ENCODE assay signal across 14 mouse cellular contexts in the genomic region with DNA sequence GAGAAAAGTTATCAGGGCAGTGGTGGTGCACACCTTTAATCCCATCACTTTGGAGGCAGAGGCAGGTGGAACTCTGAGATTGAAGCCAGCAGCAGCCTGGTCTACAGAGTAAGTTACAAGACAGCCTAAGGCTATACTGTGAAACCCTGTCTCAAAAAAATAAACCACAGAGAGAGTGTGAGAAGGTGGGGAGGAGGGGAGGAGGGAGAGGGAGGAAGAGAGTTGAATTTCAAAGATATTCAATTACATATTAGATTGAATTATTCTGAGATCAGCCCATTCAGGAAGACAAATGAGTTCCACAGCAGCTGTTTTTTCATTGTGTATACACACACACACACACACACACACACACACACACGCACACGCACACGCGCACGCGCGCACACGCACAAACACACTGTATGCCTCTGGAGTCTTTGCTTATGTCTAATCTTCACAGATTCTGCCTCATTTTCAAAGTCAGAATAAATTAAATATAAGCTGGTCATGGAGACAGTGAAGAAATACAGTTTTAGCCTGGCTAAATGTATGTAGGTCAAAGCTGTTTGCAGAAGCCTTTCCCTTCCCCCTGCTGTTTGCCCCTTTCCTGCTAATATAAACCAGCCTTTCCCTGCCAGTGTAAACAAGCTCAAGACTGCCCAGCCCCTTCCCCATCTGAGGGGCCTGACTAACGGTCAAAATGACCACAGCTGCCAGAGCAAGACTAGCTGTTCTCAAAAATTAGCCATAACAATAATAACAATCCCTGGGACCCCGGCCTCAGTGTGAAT. TPM values are rescaled to one million over a fixed set of nuclear protein-coding genes. Genes with fewer than 3 reads are reported as not detected.
DNase-seq lines count a peak whose midpoint lies in the region; ATAC-seq and TF ChIP-seq lines count a peak whose summit lies in the region.
"Had no signal": no experiment of that assay in that cellular context is flagged by ENCODE, and none has a peak within 500 bp of the region (broad histone marks: within the 10 kb centered on the region; RNA-seq: fewer than 3 reads in every experiment).

No protein-coding gene starts in this region.

- no peaks in the 10 kb centered on the region for H3K27me3 ChIP-seq in heart, embryonic 11.5 days (ENCODE audit: control insufficient read depth, insufficient read depth, low read length)
- no peaks in the 10 kb centered on the region for H3K27me3 ChIP-seq in heart, adult 2 months (ENCODE audit: control insufficient read depth, insufficient read depth, low read length)
- no peaks in the 10 kb centered on the region for H3K27me3 ChIP-seq in lung, postnatal 0 days (replicated peaks; ENCODE audit: insufficient read depth, low read length)
- no peaks in the 10 kb centered on the region for H3K27me3 ChIP-seq in limb, embryonic 10.5 days (ENCODE audit: low read depth, poor library complexity, severe bottlenecking)
- H3K27me3 ChIP-seq in stomach, embryonic 15.5 days (replicated peaks), result no peaks in the 10 kb centered on the region
- H3K27me3 ChIP-seq: forebrain, embryonic 15.5 days had no signal

- H3K36me3 ChIP-seq in heart, embryonic 11.5 days (ENCODE audit: control insufficient read depth, insufficient read depth, low read length), result no peaks in the 10 kb centered on the region
- no peaks in the 10 kb centered on the region for H3K36me3 ChIP-seq in heart, adult 2 months (ENCODE audit: control insufficient read depth, insufficient read depth, low read length)
- H3K36me3 ChIP-seq in lung, postnatal 0 days (ENCODE audit: insufficient read depth, low read length), result no peaks in the 10 kb centered on the region
- no peaks in the 10 kb centered on the region for H3K36me3 ChIP-seq in limb, embryonic 10.5 days
- H3K36me3 ChIP-seq in stomach, embryonic 15.5 days, result no peaks in the 10 kb centered on the region
- H3K36me3 ChIP-seq: forebrain, embryonic 15.5 days had no signal

- DNase-seq in heart, adult 2 months, result no peak
- no peak for DNase-seq in lung, postnatal 0 days (ENCODE audit: low spot score)
- DNase-seq in lung, postnatal 4 days, result no peak
- DNase-seq in limb, embryonic 10.5 days (ENCODE audit: low spot score), result peak; percentile 43
- no peak for DNase-seq in spleen, postnatal 10 days (ENCODE audit: low spot score in 2 of 2)
- no peak for DNase-seq in neural tube, embryonic 10.5 days (ENCODE audit: extremely low spot score, low spot score)
- DNase-seq: cerebellum, postnatal 25 days had no signal

- TF ChIP-seq EP300 in heart, adult 2 months (IDR thresholded peaks at IDR 0.05; ENCODE audit: insufficient read depth, low read depth, low read length), result no peak
- no peak for TF ChIP-seq EP300 in lung, postnatal 0 days (IDR thresholded peaks at IDR 0.05)

- H3K9me3 ChIP-seq in heart, embryonic 11.5 days (replicated peaks; ENCODE audit: control insufficient read depth, low read length), result 0 out of 2 replicates have a peak, but pooled peaks cover 2% of the 10 kb centered on the region
- no peaks in the 10 kb centered on the region for H3K9me3 ChIP-seq in lung, postnatal 0 days (ENCODE audit: low read length)
- no peaks in the 10 kb centered on the region for H3K9me3 ChIP-seq in limb, embryonic 10.5 days (replicated peaks)
- no peaks in the 10 kb centered on the region for H3K9me3 ChIP-seq in stomach, embryonic 15.5 days
- H3K9me3 ChIP-seq: forebrain, embryonic 15.5 days had no signal

- TF ChIP-seq CTCF in heart, adult 2 months (IDR thresholded peaks at IDR 0.05), result no peak
- no peak for TF ChIP-seq CTCF in lung, postnatal 0 days (IDR thresholded peaks at IDR 0.05)

- no peak overlapping the region for H3K4me3 ChIP-seq in heart, embryonic 11.5 days (ENCODE audit: low read depth, low read length)
- no peak overlapping the region for H3K4me3 ChIP-seq in heart, adult 2 months
- no peak overlapping the region for H3K4me3 ChIP-seq in lung, postnatal 0 days (ENCODE audit: low read depth, low read length)
- H3K4me3 ChIP-seq in limb, embryonic 10.5 days, result no peak overlapping the region
- H3K4me3 ChIP-seq in stomach, embryonic 15.5 days (replicated peaks), result no peak overlapping the region
- H3K4me3 ChIP-seq: forebrain, embryonic 15.5 days had no signal

- no peak for ATAC-seq in heart, embryonic 11.5 days (replicated peaks; ENCODE audit: insufficient number of reproducible peaks, low FRiP score, low TSS enrichment)
- ATAC-seq in lung, postnatal 0 days, result peak; percentile 51
- ATAC-seq in stomach, embryonic 15.5 days (ENCODE audit: insufficient read depth, low FRiP score, low read depth), result peak; percentile 44; the same call in 1 of the 2 replicates
- ATAC-seq: forebrain, embryonic 15.5 days; inflammation-experienced regulatory T-cells, adult 6 months had no signal

- no peaks in the 10 kb centered on the region for H3K79me2 ChIP-seq in heart, adult 2 months (replicated peaks; ENCODE audit: control insufficient read depth, insufficient read depth, low read length)

- H3K4me2 ChIP-seq in heart, embryonic 11.5 days, result no peak overlapping the region
- peak overlapping the region; percentile 14; the same call in 1 of the 2 replicates for H3K4me2 ChIP-seq in lung, postnatal 0 days (replicated peaks; ENCODE audit: low read depth, low read length)
- peak overlapping the region; percentile 23 for H3K4me2 ChIP-seq in stomach, embryonic 15.5 days
- H3K4me2 ChIP-seq: forebrain, embryonic 15.5 days had no signal

- no peaks in the 10 kb centered on the region for H3K4me1 ChIP-seq in heart, embryonic 11.5 days (ENCODE audit: control insufficient read depth, insufficient read depth, low read length)
- peaks cover under 1% of the 10 kb centered on the region; the same call in 1 of the 2 replicates for H3K4me1 ChIP-seq in heart, adult 2 months (ENCODE audit: control insufficient read depth, insufficient read depth, low read length)
- H3K4me1 ChIP-seq in lung, postnatal 0 days (ENCODE audit: insufficient read depth, low read depth, low read length), result no peaks in the 10 kb centered on the region
- peaks cover 12% of the 10 kb centered on the region for H3K4me1 ChIP-seq in limb, embryonic 10.5 days
- H3K4me1 ChIP-seq in stomach, embryonic 15.5 days, result no peaks in the 10 kb centered on the region

- no peak overlapping the region for H3K27ac ChIP-seq in heart, embryonic 11.5 days (ENCODE audit: low read depth, low read length)
- H3K27ac ChIP-seq in heart, adult 2 months, result no peak overlapping the region
- peak overlapping the region; percentile 6; the same call in 1 of the 2 replicates for H3K27ac ChIP-seq in lung, postnatal 0 days (ENCODE audit: low read length)
- H3K27ac ChIP-seq in limb, embryonic 10.5 days, result peak overlapping the region; percentile 73
- H3K27ac ChIP-seq in stomach, embryonic 15.5 days, result peak overlapping the region; percentile 65
- H3K27ac ChIP-seq: forebrain, embryonic 15.5 days had no signal

- intact Hi-C loops in heart, adult 2 months (cut with DNase I), result no loop called here

- TF ChIP-seq POLR2A in heart, adult 2 months (IDR thresholded peaks at IDR 0.05; ENCODE audit: insufficient read depth, low read depth, low read length), result no peak

- 0 out of 2 replicates have a peak overlapping the region, but pooled peaks have one; percentile 22 for H3K9ac ChIP-seq in heart, embryonic 11.5 days (ENCODE audit: low read depth, low read length)
- no peak overlapping the region for H3K9ac ChIP-seq in heart, adult 2 months (ENCODE audit: low read depth, low read length)
- no peak overlapping the region for H3K9ac ChIP-seq in lung, postnatal 0 days (replicated peaks; ENCODE audit: low read depth)
- H3K9ac ChIP-seq in stomach, embryonic 15.5 days, result no peak overlapping the region
- H3K9ac ChIP-seq: forebrain, embryonic 15.5 days had no signal

- 80% methylated on average over 10 of the region's 10 CpGs for WGBS in heart, embryonic 11.5 days (ENCODE audit: insufficient replicate concordance)
- WGBS in heart, adult 2 months, result 83% methylated on average over 10 of the region's 10 CpGs
- 67% methylated on average over 10 of the region's 10 CpGs for WGBS in lung, postnatal 0 days
- 83% methylated on average over 10 of the region's 10 CpGs for WGBS in limb, embryonic 10.5 days
- 51% methylated on average over 10 of the region's 10 CpGs for WGBS in stomach, embryonic 15.5 days

RNA-seq across cellular contexts. Expression of a gene that starts 19.3 kb away (rescaled TPM):
- polyA plus RNA-seq in heart, embryonic 11.5 days (2014; fragmentation: Nextera tagmentation; extraction: Ambion mirVana), result not detected in 2 replicates
- under 1 TPM; 0.18 TPM for total RNA-seq in heart, adult 2 months (2021)
- 0.20 and 0.92 TPM in 2 replicates for polyA plus RNA-seq in heart, adult 2 months (2012; rRNA removed)
- polyA plus RNA-seq in lung, postnatal 0 days (2015; fragmentation: Nextera tagmentation; extraction: Ambion mirVana), result 0.41 and 0.50 TPM in 2 replicates
- polyA plus RNA-seq in limb, embryonic 10.5 days (2016; fragmentation: Nextera tagmentation; extraction: Ambion mirVana), result not detected in 2 replicates
- polyA plus RNA-seq in stomach, embryonic 15.5 days (2015; fragmentation: Nextera tagmentation; extraction: Ambion mirVana), result 0.12 and 0.23 TPM in 2 replicates
- total RNA-seq: left cerebral cortex, postnatal 10 days had no signal
- polyA plus RNA-seq: C2C12; forebrain, embryonic 15.5 days had no signal

RNA-seq across cellular contexts. Expression of a gene that starts 46.8 kb away (rescaled TPM):
- polyA plus RNA-seq in heart, embryonic 11.5 days (2014; fragmentation: Nextera tagmentation; extraction: Ambion mirVana), result not detected in 2 replicates
- total RNA-seq in heart, adult 2 months (2021), result not detected
- not detected in 2 replicates for polyA plus RNA-seq in heart, adult 2 months (2012; rRNA removed)
- polyA plus RNA-seq in lung, postnatal 0 days (2015; fragmentation: Nextera tagmentation; extraction: Ambion mirVana), result not detected in 2 replicates
- not detected in 2 replicates for polyA plus RNA-seq in limb, embryonic 10.5 days (2016; fragmentation: Nextera tagmentation; extraction: Ambion mirVana)
- polyA plus RNA-seq in stomach, embryonic 15.5 days (2015; fragmentation: Nextera tagmentation; extraction: Ambion mirVana), result not detected in 2 replicates
- polyA plus RNA-seq: C2C12; forebrain, embryonic 15.5 days; inflammation-experienced regulatory T-cells, adult 6 months had no signal

RNA-seq across cellular contexts. Expression of a gene that starts 56.4 kb away (rescaled TPM):
- polyA plus RNA-seq in heart, embryonic 11.5 days (2014; fragmentation: Nextera tagmentation; extraction: Ambion mirVana), result not detected in 2 replicates
- total RNA-seq in heart, adult 2 months (2021), result not detected
- 0.86 TPM in 1 of 2 replicates, not detected in the other for polyA plus RNA-seq in heart, adult 2 months (2012; rRNA removed)
- 0.26 TPM in 1 of 2 replicates, not detected in the other for polyA plus RNA-seq in lung, postnatal 0 days (2015; fragmentation: Nextera tagmentation; extraction: Ambion mirVana)
- polyA plus RNA-seq in limb, embryonic 10.5 days (2016; fragmentation: Nextera tagmentation; extraction: Ambion mirVana), result not detected in 2 replicates
- polyA plus RNA-seq in stomach, embryonic 15.5 days (2015; fragmentation: Nextera tagmentation; extraction: Ambion mirVana), result 0.21 TPM in 1 of 2 replicates, not detected in the other
- total RNA-seq: left cerebral cortex, postnatal 10 days had no signal
- polyA plus RNA-seq: C2C12; forebrain, embryonic 15.5 days; inflammation-experienced regulatory T-cells, adult 6 months; testis, adult 2 months had no signal

RNA-seq across cellular contexts. Expression of a gene that starts 56.5 kb away (rescaled TPM):
- polyA plus RNA-seq in heart, embryonic 11.5 days (2014; fragmentation: Nextera tagmentation; extraction: Ambion mirVana), result not detected in 2 replicates
- total RNA-seq in heart, adult 2 months (2021), result not detected
- 0.41 TPM in 1 of 2 replicates, not detected in the other for polyA plus RNA-seq in heart, adult 2 months (2012; rRNA removed)
- 0.26 and 0.35 TPM in 2 replicates for polyA plus RNA-seq in lung, postnatal 0 days (2015; fragmentation: Nextera tagmentation; extraction: Ambion mirVana)
- polyA plus RNA-seq in limb, embryonic 10.5 days (2016; fragmentation: Nextera tagmentation; extraction: Ambion mirVana), result not detected in 2 replicates
- polyA plus RNA-seq in stomach, embryonic 15.5 days (2015; fragmentation: Nextera tagmentation; extraction: Ambion mirVana), result 0.35 and 0.60 TPM in 2 replicates
- total RNA-seq: left cerebral cortex, postnatal 10 days had no signal
- polyA plus RNA-seq: C2C12; forebrain, embryonic 15.5 days; testis, adult 2 months had no signal

Comparison
In these comparisons a context has a peak if more than half of its experiments do, and no peak if none do; other contexts are left out.
1. H3K27ac ChIP-seq: peak in lung, postnatal 0 days (single experiment), limb, embryonic 10.5 days (single experiment) and stomach, embryonic 15.5 days (single experiment); none in heart, embryonic 11.5 days (single experiment) and heart, adult 2 months (single experiment).